Mouse (Mus musculus) ES-Bruce4 (cell line): ENCODE measurements around the gene Psph.

Experiments
- CTCF ChIP-seq: IDR thresholded peaks from one replicate; pipeline ENCODE4 v1.8.1; 2011; ENCODE audit warnings: low read depth, low read length
- POLR2A ChIP-seq: IDR thresholded peaks from one replicate; pipeline ENCODE4 v1.8.1; 2011; ENCODE audit warnings: low read length; ENCODE audit not compliant: insufficient read depth

GRCm38 (mm10) chr5:129770443-129771355 is 16.6 kb downstream of the Psph start:
- TF ChIP-seq POLR2A: no peak
- TF ChIP-seq CTCF: no peak
